Mouse (Mus musculus) G1E (cell line): ENCODE data around the gene Padi6. TPM values are rescaled to one million over a fixed set of nuclear protein-coding genes. Genes with fewer than 3 reads are reported as not detected.
A peak's percentile ranks its signal among the peaks of the same experiment; 100 is the strongest.

ENCODE experiments used
- ATAC-seq: 2 replicates; pipeline ENCODE4 v1.8.0; 2016; ENCODE audit warnings: mild to moderate bottlenecking; ENCODE audit not compliant: insufficient number of reproducible peaks, poor library complexity, low FRiP score, severe bottlenecking; ENCODE audit errors: extremely low read depth
- DNase-seq: peaks from one replicate; pipeline ENCODE4 v3.0.0; 2012; ENCODE audit warnings: low spot score
- H3K27me3 ChIP-seq: 2 replicates; pipeline ENCODE4 v1.6.1; 2012; ENCODE audit warnings: mild to moderate bottlenecking, low read length, inconsistent platforms; ENCODE audit not compliant: insufficient read depth
- H3K36me3 ChIP-seq: replicated peaks from 2 replicates; pipeline ENCODE3; 2012; ENCODE audit warnings: mild to moderate bottlenecking, inconsistent platforms
- H3K4me1 ChIP-seq: 2 replicates; pipeline ENCODE4 v1.6.1; 2012; ENCODE audit warnings: low read depth, low read length, inconsistent platforms, mixed read lengths; ENCODE audit not compliant: insufficient read depth
- H3K4me3 ChIP-seq: 2 replicates; pipeline ENCODE4 v1.5.1; 2012; ENCODE audit warnings: low read depth, mild to moderate bottlenecking, inconsistent platforms, low read length, moderate library complexity, mixed read lengths
- H3K9me3 ChIP-seq: replicated peaks from 2 replicates; pipeline ENCODE4 v1.6.1; 2012; ENCODE audit warnings: inconsistent platforms
- CTCF ChIP-seq: IDR thresholded peaks from 2 replicates; pipeline ENCODE4 v1.5.1; 2012; ENCODE audit warnings: low read depth, low read length, inconsistent platforms, mixed read lengths
- GATA1 ChIP-seq: IDR thresholded peaks from 2 replicates; pipeline ENCODE4 v1.6.1; 2012; ENCODE audit warnings: borderline replicate concordance, low read length, inconsistent platforms, mixed read lengths
- GATA2 ChIP-seq: IDR thresholded peaks from 2 replicates; pipeline ENCODE4 v1.6.1; 2012; ENCODE audit warnings: low read depth, low read length, inconsistent platforms, borderline replicate concordance
- POLR2AphosphoS5 ChIP-seq: IDR thresholded peaks from 2 replicates; pipeline ENCODE4 v1.6.1; 2012; ENCODE audit warnings: low read depth, low read length, inconsistent platforms; ENCODE audit not compliant: insufficient replicate concordance
- TAL1 ChIP-seq: conservative IDR thresholded peaks from 2 replicates; pipeline ENCODE4 v1.6.1; 2012; ENCODE audit warnings: low read depth, low read length, inconsistent platforms, mixed read lengths
- polyA plus RNA-seq: library from polyadenylated mRNA; stranded (reverse); fragments of >175 nt; gene quantifications from 2 replicates; pipeline ENCODE4 v1.2.3, GENCODE M21; 2012
- total RNA-seq, 2 experiments: library from RNA; stranded (forward) in 1 of 2; stranded (reverse) in 1 of 2; fragments of 200-1000 nt in 1 of 2; fragments of >200 nt in 1 of 2; fragmentation: Nextera tagmentation in 1 of 2; gene quantifications; 2 replicates each; pipeline ENCODE4 v1.2.3; 2014 to 2017

Padi6 gene
- total and polyA plus RNA-seq, 3 experiments: not detected

GRCm38 (mm10) chr4:140763158-140763557 is 20.7 kb upstream of the Padi6 start:
- no peak overlapping the region for H3K4me3 ChIP-seq
- TF ChIP-seq GATA2: no peak
- TF ChIP-seq CTCF: peak; percentile 62; the same call in 1 of the 2 replicates
- TF ChIP-seq GATA1: no peak
- TF ChIP-seq POLR2AphosphoS5: no peak
- no peak for TF ChIP-seq TAL1
- ATAC-seq: no peak
- H3K4me1 ChIP-seq: no peaks in the 10 kb centered on the region
- no peaks in the 10 kb centered on the region for H3K36me3 ChIP-seq
- H3K9me3 ChIP-seq: no peaks in the 10 kb centered on the region
- no peak for DNase-seq
- peaks cover 22% of the 10 kb centered on the region for H3K27me3 ChIP-seq

- TF ChIP-seq GATA2 (no peak), CTCF (no peak), POLR2AphosphoS5 (no peak), TAL1 (no peak), GATA1 (no peak)
These were observed 19.2 kb upstream of the Padi6 start for GRCm38 (mm10) chr4:140761601-140762000.

GRCm38 (mm10) chr4:140755811-140756210 is 13.4 kb upstream of the Padi6 start:
- ATAC-seq (no peak), DNase-seq (no peak)
- Histone ChIP-seq H3K4me3 (no peak overlapping the region), H3K27me3 (peaks cover 36% of the 10 kb centered on the region), H3K4me1 (peaks cover 5% of the 10 kb centered on the region), H3K9me3 (no peaks in the 10 kb centered on the region), H3K36me3 (no peaks in the 10 kb centered on the region)
- no peak for TF ChIP-seq GATA2
- no peak for TF ChIP-seq POLR2AphosphoS5
- no peak for TF ChIP-seq TAL1
- TF ChIP-seq GATA1: no peak
- TF ChIP-seq CTCF: no peak

More at GRCm38 (mm10) chr4:140761601-140762000, 19.2 kb upstream of the Padi6 start:
- H3K9me3 ChIP-seq: no peaks in the 10 kb centered on the region
- H3K36me3 ChIP-seq: no peaks in the 10 kb centered on the region
- H3K4me3 ChIP-seq: no peak overlapping the region
- DNase-seq (no peak), ATAC-seq (no peak)
- H3K27me3 ChIP-seq: peaks cover 25% of the 10 kb centered on the region
- no peaks in the 10 kb centered on the region for H3K4me1 ChIP-seq

GRCm38 (mm10) chr4:140753366-140753765 is 10.9 kb upstream of the Padi6 start:
- Histone ChIP-seq H3K4me3 (no peak overlapping the region), H3K36me3 (no peaks in the 10 kb centered on the region), H3K27me3 (peaks cover 34% of the 10 kb centered on the region), H3K9me3 (no peaks in the 10 kb centered on the region), H3K4me1 (peaks cover 5% of the 10 kb centered on the region)
- TF ChIP-seq GATA1 (no peak), TAL1 (no peak), GATA2 (no peak), CTCF (no peak), POLR2AphosphoS5 (no peak)
- DNase-seq (no peak), ATAC-seq (no peak)

- H3K4me1 ChIP-seq: no peaks in the 10 kb centered on the region
- no peak for DNase-seq
- no peak for ATAC-seq
- H3K36me3 ChIP-seq: no peaks in the 10 kb centered on the region
- no peaks in the 10 kb centered on the region for H3K9me3 ChIP-seq
- no peak for TF ChIP-seq CTCF
- no peak for TF ChIP-seq GATA2
- no peak for TF ChIP-seq POLR2AphosphoS5
- TF ChIP-seq GATA1: no peak
- no peak for TF ChIP-seq TAL1
- H3K27me3 ChIP-seq: peaks cover 44% of the 10 kb centered on the region
- no peak overlapping the region for H3K4me3 ChIP-seq
These were observed 7.9 kb upstream of the Padi6 start for GRCm38 (mm10) chr4:140750328-140750727.

- no peak for ATAC-seq
These were observed 5.5 kb upstream of the Padi6 start for GRCm38 (mm10) chr4:140747978-140748377.

GRCm38 (mm10) chr4:140744654-140745053 is 2.2 kb upstream of the Padi6 start:
- H3K4me1 ChIP-seq: peaks cover 24% of the 10 kb centered on the region
- H3K4me3 ChIP-seq: no peak overlapping the region
- H3K27me3 ChIP-seq: peaks cover 49% of the 10 kb centered on the region
- DNase-seq (no peak), ATAC-seq (peak; percentile 64; the same call in 1 of the 2 replicates)
- no peaks in the 10 kb centered on the region for H3K9me3 ChIP-seq
- H3K36me3 ChIP-seq: no peaks in the 10 kb centered on the region
- no peak for TF ChIP-seq GATA1
- no peak for TF ChIP-seq TAL1
- peak; percentile 35; the same call in 1 of the 2 replicates for TF ChIP-seq CTCF

More at GRCm38 (mm10) chr4:140747978-140748377, 5.5 kb upstream of the Padi6 start:
- Histone ChIP-seq H3K36me3 (no peaks in the 10 kb centered on the region), H3K4me1 (peaks cover 8% of the 10 kb centered on the region; the same call in 1 of the 2 replicates), H3K4me3 (no peak overlapping the region), H3K27me3 (peaks cover 45% of the 10 kb centered on the region), H3K9me3 (no peaks in the 10 kb centered on the region)
- TF ChIP-seq CTCF: no peak
- no peak for DNase-seq
